Mouse (Mus musculus) c-Kit-negative CD71-positive TER-119-positive erythroid progenitor cells, embryonic 14.5 days (primary cell): ENCODE results near the gene Gimap5.

Experiments
- DNase-seq: peaks from one replicate; pipeline ENCODE4 v3.0.0-alpha.2; 2013; ENCODE audit warnings: low read depth, low spot score

Gimap5 gene

DNA sequence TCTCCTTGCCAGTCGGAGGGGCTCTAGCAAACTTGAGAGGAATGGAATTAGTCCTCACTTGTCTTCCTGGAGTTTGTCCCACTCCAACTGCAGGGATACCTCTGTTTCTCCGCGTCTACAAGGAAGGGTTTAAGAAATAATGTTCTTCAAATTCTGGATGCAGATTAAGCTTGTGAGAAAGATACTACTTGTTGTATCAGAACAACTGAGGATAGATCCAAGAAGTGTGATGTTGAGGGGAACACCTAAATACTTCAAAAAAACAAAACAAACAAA lies 6.3 kb upstream of the Gimap5 start:
- no peak for DNase-seq

DNA sequence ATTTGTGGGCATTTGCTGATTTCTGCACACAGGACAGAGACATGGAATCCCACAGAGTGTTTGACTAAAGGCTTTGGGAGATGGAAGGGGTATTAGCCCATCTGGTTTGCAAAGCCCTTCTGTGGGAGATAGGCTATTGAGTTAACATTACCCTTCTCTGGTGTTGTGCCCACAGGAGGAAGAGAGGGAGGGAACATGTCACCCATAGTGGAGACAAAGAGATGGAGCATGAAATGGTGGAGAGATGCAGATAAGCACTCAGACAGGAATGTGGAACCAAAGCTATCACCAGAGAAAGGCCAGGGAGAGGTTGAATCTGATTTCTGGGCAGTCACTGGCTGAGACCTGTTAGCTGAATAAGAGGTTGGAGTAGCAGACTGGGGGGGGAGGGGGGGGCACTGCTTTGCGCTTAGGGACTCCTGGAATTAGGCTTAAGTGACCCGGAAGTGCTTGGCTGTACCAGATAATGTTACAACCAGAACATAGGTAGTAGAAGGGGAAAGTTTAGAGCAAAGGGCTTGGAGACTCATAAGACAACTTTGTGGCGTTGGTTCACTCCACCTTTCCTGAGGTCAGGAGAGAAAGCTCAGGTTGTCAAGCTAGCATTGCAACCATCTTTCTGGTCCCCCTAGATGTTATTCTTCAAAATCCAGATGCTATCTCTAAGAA lies 5.4 kb upstream of the Gimap5 start:
- no peak for DNase-seq

DNA sequence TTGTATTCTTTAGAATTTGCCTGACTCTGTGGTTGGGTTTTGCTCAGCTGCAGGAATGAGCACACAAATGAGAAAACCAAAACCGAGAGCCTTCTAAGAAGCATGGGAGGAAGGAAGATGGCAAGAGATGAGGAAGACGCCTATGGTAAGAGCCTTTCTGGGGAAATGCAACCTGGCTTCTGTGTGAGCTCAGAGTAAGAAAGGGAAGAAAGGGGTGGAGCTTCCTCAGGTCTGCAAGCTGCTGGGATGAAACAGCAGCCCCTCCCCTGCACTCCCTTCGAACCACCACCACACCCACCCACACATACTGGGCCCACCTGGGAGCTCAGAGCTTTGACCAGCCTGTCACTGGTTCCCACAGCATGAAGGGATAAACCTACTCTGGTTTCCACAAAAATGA lies 4.7 kb upstream of the Gimap5 start:
- no peak for DNase-seq

DNA sequence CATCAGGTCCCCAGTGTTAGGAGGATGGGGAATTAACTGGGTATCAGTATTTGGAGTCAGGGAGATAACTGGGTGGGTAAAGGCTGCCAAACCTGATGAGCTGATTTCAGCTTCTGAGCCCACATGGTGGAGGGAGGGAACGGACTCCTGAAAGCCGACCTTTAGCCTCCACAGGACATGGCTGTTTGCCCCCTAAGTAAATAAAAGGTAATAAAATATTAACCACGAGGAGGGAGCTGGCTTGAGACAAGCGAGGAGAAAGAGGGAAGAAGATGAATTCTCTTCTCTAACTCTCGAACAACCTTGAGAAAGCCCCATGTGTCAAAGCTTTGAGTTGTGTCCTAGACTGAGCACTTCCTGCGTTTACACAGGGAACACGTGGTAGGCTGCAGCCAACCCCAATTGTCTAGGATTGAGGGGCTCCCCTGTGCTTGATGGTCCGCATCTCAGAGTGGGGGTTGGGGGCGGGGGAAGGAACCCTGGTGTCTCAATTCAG lies 4.2 kb upstream of the Gimap5 start:
- no peak for DNase-seq

DNA sequence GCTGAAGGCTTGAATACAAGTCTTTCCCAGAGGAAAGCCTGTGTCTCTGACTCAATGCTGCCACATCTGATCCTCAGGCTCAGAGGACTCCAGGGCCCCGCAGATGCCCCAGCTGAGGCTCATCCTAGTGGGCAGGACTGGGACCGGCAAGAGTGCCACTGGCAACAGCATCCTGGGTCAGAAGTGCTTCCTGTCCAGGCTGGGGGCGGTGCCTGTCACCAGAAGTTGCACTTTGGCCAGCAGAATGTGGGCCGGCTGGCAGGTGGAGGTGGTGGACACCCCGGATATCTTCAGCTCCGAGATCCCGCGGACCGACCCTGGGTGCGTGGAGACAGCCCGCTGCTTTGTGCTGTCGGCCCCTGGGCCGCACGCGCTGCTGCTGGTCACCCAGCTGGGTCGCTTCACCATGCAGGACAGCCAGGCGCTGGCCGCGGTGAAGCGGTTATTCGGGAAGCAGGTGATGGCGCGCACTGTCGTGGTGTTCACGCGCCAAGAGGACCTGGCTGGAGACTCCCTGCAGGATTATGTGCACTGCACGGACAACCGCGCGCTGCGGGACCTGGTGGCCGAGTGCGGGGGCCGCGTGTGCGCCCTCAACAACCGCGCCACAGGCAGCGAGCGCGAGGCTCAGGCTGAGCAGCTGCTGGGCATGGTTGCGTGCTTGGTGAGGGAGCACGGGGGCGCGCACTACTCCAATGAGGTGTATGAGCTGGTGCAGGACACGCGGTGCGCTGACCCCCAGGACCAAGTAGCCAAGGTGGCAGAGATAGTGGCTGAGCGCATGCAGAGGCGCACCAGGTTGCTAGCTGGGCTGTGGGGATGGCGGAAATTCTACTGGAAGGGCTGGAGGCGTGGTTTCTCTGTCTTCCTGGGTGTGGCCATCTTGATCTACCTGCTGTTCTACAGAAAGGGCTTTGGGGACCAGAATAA lies 3.3 kb upstream of the Gimap5 start:
- no peak for DNase-seq

DNA sequence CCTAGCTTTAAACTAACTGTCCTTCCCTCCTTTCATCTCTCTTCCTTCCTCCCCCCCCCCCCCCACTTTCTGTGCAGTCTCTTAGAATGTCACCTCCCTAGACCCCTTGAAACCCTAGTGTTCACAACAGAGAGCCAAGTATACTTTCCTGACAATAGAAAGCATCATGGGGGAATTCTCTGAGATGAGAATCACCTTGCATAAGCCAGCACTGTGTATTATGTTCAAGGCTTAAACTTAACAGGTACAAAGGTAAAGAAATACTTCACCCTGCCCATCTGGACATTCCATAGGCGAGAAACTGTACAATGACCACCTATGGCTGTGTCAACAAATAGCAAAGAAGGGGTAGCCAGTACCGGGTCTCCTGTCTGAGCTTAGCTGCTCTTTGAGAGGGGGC lies 507 bp upstream of the Gimap5 start:
- no peak for DNase-seq

DNA sequence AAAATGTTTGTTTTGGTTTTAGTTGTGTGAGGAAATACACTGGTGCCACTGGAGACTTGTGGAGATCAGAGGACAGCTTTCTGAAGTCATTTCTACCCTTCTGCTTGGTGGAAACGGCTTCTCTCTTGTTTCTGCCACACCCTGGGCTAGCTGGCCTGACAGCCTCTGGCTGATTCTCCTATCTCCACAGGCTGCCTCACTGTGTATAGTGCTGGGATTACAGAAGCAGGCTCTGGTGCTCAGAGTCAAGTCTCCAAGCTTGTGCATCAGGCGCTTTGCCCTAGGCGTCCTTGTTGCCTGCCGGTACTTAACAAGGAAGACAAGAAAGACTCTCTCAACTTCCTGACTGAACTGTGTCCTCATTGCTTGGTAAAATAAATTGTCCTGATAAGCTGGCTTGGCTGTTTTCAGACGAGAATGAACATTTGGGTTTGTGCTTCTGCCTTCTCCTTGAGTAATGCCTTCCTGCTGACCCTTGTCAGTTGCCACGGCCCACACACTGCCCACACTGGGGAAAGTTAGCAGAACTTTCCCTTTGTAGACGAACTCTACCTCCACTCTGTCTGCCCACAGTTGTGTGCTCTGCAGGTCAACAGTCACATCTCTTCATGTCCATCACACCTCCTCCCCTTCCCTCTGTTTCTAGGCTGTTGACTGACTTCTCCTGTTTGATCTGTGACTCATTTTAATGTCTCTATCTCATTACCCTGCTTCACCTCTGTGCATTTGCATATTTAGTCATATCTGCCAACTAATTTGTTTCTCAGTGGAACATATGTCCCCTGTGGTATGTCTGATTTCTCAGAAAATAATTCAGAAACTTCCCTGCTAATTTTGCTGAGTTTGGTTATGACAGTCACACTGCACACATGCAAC lies 1.3 kb downstream of the Gimap5 start:
- no peak for DNase-seq

DNA sequence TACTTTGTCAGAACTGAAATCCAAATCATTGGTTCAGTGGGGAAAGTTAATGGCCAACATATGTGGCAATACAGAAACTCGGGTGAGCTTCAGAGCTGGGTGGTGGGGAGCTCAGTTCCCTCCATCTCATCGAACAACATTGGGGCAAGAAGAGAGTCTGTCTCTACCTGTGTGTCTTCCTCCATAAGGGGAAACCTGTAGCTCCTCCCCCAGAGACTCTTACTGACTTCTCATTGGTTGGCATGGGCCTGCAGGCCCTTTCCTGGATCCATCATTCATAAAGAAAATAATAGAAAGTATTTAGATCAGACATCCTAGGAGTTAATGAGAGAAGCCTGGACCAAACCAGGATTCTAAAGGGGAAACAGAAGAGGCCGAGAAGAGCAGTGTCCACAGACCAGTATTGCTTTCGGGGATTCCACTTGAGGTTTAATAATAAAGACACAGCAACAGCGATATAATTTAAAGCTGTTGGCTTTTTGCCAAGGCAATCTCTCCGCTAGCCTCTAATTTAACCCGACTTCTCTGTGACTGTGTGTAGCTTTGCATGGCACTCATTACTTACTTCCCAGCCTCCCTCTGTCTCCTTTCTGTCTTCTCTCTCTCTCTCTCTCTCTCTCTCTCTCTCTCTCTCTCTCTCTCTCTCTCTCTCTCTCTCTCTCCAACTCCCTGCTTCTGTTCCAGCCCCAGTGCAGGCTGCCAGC lies 17.7 kb downstream of the Gimap5 start:
- no peak for DNase-seq

DNA sequence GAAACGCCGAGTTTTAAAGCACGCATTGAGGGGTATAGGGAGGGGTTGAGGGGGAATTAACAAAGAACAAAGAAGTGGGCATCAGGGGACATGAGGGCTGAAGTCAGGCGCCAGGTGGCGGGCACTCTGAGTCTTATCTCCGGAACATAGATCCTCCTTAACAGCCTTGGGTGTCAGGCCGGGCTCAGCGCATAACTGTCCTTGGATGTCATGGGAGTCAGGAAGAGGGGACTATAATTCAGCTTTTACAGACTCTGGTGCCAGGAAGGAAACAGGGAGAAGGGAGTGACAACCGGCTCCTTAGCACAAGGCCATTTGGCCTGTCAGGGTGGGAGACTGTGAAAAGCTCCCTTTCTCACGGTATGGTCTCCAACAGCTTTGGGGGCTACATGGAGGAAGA lies 18.5 kb downstream of the Gimap5 start:
- no peak for DNase-seq

DNA sequence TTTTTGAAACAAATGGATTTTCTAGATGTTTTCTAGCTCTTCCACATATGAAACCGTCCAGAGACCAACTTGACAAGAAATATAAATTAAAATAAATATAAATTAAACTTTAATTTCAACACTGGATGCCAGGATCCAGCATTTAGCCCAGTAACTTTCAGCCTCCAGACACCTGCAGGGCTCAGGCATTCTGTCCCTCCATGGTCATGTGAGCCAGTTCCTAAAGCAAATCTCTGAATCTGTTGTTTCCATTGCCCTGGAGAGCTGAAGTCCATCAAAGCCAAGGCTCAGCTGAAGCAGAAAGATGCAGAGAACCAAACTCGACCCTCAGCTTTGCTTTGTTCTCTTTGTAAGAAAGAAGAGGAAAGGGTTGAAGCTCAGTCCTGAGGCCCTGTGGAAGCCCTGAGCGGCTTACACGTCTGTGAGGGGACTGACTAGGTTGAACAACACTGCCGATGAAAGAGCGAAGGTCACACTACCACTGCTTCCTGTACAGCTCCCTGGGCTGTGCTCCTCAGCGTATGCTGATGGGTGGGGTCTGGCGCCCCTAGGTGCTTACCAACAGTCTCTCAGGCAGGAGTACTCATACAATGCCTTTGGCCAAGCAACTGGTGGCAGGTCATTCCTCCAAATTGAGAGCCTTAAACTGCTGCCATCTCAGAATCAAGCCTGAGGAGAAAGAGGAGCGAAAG lies 22.3 kb downstream of the Gimap5 start:
- DNase-seq: no peak

DNA sequence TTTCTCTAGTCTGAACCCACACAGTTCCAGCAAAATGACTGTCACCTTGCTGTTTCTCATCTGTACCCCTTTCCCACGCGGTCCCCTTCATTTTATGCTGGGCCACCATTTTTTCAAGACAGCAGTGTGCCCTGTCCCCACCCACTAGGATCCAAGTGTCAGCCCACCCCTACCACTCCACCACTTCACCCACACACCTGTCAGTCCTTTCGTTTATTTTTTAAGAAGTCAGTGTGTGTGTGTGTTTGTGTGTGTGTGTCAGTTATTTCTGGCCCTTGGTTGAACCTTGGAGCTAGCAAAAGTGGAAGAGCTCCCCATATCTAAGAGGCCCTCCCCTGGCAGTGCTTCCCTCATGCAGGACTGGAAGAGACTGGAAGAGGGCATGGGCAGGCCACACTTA lies 22.9 kb downstream of the Gimap5 start:
- DNase-seq: no peak

DNA sequence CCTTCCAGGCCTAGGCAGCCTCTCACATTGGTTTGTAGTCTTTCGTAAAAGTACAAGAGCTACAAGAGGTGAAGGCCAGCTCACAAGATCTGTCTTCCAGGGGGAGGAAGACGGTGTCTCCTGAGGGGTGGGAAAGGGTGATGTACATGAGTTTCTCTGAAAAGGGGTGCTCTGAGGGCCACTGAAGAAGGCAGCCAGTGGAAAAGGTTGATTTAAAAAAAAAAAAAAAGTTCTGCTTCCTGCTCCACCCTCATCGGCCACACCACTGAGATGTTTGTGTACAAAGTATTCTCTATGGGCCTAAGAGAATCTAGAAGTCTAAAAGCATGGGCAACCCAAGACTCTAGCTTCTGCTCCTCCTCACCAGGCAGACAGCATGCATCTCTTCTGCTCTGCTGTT lies 24.7 kb downstream of the Gimap5 start, which contains the start of gene Gimap3:
Gene Gimap3 (minus strand): TSS at position 156 of the 400 bp plus-strand sequence.
- DNase-seq: no peak

DNA sequence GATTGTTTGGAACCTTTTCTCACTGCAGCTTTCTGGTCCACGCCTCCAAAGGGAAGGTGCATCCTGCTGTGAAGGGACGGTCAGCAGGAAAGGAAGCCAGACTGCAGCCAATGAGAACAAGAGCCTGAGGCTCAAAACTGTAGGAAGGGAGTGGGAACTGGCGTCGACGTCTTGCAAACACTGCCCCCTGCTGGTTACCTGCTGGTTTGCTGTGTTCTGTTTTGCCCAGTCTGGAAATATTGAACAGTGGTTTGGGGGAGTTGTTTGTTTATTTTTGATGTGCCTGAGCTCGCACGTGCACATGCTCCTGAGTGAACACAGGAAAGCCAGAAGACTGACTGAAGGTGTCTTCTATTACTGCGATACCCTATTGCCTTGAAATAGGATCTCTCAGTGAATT lies 26.0 kb downstream of the Gimap5 start:
- DNase-seq: no peak

DNA sequence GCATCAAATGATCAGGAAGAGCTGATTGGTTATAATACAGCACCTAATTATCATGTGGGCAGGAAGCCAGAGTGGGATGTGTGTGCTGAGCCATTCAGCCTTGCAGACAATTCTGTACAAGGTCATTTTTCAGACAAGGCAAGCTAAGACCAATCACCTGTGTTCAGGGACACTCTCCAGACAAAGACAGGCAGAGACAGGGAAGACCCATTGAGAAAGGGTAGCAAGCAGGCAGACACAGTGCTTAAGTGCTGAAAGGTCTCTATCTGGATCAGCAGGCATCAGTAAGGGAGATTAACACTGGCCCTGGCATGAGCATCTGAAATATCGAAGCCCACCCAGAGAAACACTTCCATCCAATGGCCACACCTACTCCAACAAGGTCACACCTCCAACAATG lies 38.4 kb downstream of the Gimap5 start:
- no peak for DNase-seq

DNA sequence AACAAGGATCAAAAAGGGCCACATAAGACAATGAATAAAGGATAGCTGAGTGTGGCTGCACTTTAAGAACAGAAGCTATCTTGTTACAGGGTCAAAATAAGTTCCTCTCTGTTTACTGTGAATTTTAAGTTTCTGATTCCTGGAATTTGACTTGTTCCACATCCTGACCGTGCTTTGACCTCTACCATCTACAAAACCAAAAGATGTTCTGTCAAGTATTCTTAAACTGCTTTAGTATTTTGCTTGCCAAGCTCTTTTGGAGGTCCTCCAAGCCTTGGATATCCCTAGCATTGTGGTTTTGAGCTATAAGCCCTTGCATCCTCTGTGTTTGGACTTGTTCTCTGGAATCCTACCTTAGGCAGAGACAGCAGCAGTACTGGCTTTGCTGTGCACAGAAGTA lies 39.2 kb downstream of the Gimap5 start:
- DNase-seq: no peak

DNA sequence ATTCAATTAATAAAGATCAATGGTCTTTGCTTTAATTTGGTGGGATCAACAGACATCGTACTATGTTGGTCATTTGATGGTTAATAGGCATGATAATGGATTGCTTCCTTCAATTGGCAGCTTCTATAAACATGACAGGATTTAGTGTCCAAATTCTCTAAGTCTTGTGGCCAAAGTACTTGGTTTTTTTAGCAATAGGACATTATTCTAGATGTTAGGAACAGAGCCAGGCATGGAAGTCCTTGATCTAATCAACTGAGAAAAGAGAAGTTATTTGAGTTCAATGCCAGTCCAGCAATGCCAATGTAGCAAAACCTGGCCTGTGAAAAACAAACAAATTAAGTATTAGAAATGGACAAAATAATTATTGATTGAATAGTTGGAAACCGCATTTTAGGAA lies 39.6 kb downstream of the Gimap5 start:
- DNase-seq: no peak

DNA sequence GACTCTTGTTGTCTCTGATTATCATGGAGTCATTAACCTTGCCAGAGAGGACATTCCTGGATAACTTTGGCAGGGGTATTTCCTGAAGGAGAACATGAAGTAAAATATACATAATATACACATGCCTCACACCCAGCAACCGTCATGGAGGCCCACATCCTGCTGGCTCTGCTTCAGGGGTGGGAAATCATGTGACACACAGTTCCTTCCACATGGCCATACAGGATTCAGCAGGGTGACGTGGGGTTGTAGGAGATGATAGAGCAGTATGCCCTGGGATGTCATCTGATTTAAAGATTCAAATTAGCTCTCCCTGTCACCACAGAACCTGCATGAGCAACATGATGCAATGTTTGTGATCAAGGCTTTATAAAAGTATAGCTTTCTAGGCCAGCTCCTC lies 41.9 kb downstream of the Gimap5 start:
- DNase-seq: no peak

DNA sequence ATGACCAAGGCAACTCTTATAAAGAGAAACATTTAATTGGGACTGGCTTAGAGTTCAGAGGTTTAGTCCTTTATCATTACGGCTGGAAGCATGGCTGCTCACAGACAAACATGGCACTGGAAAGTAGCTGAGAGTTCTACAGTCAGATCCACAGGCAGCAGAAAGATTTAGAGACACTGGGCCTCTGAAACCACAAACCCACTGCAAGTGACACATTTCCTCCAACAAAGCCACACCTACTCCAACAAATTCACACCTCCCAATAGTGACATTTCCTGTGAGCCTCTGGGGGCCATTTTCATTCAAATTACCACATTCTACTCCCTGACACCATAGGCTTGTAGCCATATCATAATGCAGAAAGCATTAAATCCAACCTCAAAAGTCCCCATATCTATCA lies 55.9 kb downstream of the Gimap5 start:
- no peak for DNase-seq

DNA sequence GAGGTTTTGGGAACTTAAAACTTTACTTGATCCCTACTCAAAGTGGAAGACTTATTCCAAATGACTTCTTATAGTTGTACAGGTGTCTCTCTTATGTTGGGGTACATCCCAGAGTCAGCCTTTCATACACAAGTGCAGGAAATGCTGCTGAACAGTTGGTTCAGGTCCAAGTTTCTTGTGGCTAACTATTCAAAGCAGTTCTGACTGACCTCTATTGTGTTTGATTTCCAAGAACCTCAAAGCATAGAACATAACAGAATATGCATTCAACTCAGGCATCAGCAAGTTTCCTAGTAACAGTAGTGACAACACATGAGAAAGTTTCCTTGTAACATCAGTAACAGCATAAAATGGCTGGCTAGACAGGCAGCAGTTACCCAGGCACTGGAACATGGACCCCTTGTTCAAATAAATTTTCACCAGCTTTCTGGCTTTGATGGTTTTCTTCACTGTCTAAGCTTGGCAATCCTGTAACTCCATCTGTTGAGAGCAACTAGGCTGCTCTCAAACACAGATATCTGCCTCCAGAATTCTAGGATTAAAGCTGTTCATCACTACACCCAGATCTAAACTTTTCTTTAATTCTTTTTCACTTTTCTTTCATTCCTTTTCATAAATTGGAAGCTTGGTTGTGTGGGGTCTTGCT lies 57.5 kb downstream of the Gimap5 start:
- DNase-seq: no peak
